Mouse (Mus musculus): ENCODE measurements around the gene Man1c1. TPM values are rescaled to one million over a fixed set of nuclear protein-coding genes. Genes with fewer than 3 reads are reported as not detected.

Gene Man1c1
- polyA plus RNA-seq, 1 experiment from 2014 or later = 4.5 TPM

DNA sequence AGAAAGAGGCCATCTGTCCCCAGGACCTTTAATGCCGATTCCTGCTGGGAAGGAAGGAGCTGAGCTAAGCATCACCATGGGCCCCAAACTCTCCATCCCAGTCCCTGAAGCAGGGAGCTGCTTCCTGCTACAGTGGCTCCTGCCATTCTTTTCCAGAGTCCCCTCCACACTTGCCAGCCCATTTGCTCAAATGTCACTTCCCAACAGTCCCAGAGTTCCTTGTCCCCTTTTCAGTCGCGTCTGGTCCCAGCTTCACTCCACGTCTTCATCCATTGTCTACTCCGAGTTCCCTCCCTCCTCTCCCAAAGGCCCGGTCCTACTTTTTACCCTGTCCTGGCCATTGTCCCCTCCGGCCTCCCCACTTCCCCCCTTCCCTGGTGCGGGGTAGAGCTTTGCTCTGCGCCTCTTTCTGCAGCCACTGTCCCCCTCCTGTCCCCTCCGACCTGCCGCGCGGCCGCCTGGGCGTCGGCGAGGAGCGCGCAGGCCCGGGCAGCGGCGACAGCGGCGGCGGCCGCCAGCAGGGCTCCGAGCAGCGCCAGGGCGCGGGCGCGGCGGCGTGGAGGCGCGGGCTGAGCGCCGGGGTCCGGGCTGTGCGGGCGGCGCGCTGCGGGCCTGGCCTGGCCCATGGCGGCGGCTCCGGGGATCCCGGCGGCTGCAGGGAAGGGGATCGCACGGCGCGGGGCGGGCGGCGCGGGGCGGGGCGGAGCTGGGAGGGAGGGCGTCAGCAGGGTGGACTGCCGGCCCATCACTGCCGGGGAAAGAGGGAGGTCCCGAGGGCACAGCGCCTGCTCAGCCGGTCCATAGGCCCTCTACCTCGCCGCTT is 152.4 kb downstream of the Man1c1 start, which contains the start of gene Selenon:
Gene Selenon (minus strand): TSS at position 673 of the 823 bp plus-strand sequence.
- Histone ChIP-seq H3K9ac (peak within 1 kb of the TSS; percentile 91), H3K4me1 (peaks cover 14% of the 10 kb centered on the region), H3K27ac (peak within 1 kb of the TSS; percentile 85), H3K4me2 (replicated peaks) (peak within 1 kb of the TSS; percentile 63), H3K4me3 (peak within 1 kb of the TSS; percentile 76), H3K36me3 (peaks cover 33% of the 10 kb centered on the region), H3K9me3 (peaks cover 8% of the 10 kb centered on the region; the same call in 1 of the 2 replicates), H3K27me3 (no peaks in the 10 kb centered on the region)
- peak; percentile 61; the same call in 1 of the 2 replicates for ATAC-seq (ENCODE audit: insufficient number of reproducible peaks, insufficient read depth, low FRiP score, low TSS enrichment)
- under 1% methylated on average over 46 of the region's 67 CpGs for WGBS

DNA sequence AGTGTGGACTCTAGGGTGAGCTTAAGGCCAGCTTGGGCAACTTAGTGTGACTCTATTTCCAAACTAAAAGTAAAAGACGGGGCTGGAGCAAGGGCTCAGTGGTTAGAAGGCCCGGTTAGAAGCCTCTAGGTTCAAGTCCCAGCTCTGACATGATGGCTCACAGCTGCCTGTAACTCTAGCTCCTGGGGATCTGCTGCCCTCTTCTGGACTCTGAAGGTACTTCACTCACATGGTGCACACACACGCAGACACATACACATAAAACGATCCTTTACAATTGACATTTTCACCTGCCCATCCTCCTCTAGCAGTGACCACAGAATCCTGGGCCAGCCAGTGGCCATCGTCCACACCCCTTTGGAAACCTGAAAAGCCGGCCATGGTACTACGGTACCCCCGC is 154.2 kb downstream of the Man1c1 start:
- H3K36me3 ChIP-seq = peaks cover 51% of the 10 kb centered on the region

DNA sequence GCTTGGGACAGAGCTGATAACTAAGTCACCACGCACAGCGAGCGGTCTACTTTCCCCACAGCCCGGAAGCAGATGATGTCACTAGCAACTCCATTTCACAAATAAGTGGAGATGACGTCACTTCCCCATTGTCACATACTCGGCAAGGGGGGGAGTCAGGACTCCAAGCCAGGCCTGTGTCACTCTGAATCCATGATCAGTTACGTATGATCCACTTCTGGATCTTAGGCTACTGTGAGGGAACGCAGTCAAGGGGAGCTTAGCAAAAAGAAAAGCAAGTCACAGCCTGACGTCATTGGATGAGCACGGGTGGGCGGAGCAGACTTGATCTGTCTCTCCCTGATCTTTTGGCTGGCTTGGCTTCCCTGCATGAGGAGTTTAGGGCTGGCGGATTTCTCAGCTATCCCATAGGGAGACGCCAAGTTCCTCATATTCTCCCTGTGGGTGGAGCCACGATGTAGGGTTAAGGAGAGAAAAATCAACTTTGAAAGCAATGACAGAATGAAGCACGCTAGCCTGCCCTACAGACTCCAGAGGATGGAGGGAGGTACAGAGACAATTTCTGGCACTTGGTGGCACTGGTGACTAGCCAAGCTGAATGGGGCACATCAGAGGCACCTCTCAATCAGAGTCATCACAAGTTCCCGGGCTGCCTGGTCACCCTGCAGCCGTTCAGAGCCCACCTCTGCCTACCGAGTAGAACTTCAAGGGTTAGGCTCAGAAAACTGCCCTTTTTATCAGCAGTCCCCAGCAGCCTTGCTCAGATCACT is 155.7 kb downstream of the Man1c1 start:
- Histone ChIP-seq H3K9ac (no peak overlapping the region), H3K4me1 (peaks cover 14% of the 10 kb centered on the region), H3K4me2 (replicated peaks) (no peak overlapping the region), H3K27me3 (no peaks in the 10 kb centered on the region), H3K4me3 (no peak overlapping the region), H3K9me3 (peaks cover 8% of the 10 kb centered on the region; the same call in 1 of the 2 replicates), H3K27ac (no peak overlapping the region), H3K36me3 (peaks cover 62% of the 10 kb centered on the region)
- no peak for ATAC-seq (ENCODE audit: insufficient number of reproducible peaks, insufficient read depth, low FRiP score, low TSS enrichment)
- 74% methylated on average over 18 of the region's 18 CpGs for WGBS

More for the DNA sequence above, 154.2 kb downstream of the Man1c1 start:
- WGBS = 97% methylated on average over 8 of the region's 8 CpGs
- no peak overlapping the region for H3K27ac ChIP-seq
- H3K4me1 ChIP-seq = peaks cover 14% of the 10 kb centered on the region
- H3K27me3 ChIP-seq = no peaks in the 10 kb centered on the region
- no peak overlapping the region for H3K4me2 ChIP-seq (replicated peaks)
- H3K9ac ChIP-seq = no peak overlapping the region
- H3K4me3 ChIP-seq = no peak overlapping the region
- H3K9me3 ChIP-seq = peaks cover 8% of the 10 kb centered on the region; the same call in 1 of the 2 replicates
- ATAC-seq (ENCODE audit: insufficient number of reproducible peaks, insufficient read depth, low FRiP score, low TSS enrichment) = no peak

DNA sequence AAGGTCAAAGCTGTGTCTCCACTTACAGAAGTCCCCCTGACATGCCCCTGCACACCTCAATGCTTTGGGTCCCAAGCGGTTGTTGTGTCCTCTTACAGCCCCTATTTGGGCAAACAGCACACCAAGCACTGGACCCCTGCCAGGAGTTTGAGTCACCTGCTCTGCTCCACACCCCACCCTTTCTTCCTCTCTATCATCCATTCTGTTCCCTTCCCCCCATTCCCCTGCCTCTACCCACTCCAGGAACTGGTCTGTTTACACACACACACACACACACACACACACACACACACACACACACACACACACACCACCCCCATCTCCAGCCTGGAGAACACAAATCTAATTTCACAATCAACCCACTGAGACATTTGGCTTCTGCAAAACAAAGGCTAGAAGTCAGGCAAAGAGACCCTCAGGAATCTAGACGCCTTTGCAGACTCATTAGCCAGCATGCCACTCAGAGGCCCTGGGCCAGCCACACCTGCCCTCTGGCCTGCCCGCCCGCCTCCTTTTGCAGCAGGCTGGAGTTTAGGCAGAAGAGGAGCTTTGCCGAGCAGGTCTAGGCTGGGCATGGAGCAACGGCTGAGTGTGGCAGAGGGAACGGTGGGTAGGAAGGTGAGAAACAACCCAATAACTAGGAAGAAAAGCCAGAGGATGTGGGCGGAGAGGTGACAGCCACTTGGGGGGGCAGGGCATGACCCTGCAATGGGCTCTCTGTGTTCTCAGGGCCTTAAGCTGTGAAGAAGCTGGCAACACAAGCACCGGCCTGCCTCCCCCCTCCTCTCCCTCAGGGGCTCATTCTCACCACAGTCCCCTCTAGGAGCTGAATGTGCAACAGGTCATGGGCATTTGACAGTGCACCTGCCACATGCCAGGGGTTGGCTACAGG is 157.0 kb downstream of the Man1c1 start:
- H3K9me3 ChIP-seq = peaks cover 8% of the 10 kb centered on the region; the same call in 1 of the 2 replicates
- ATAC-seq (ENCODE audit: insufficient number of reproducible peaks, insufficient read depth, low FRiP score, low TSS enrichment) = no peak
- H3K27ac ChIP-seq = no peak overlapping the region
- peaks cover 73% of the 10 kb centered on the region for H3K36me3 ChIP-seq
- no peaks in the 10 kb centered on the region for H3K27me3 ChIP-seq
- H3K4me1 ChIP-seq = peaks cover 9% of the 10 kb centered on the region; the same call in 1 of the 2 replicates
- H3K4me2 ChIP-seq (replicated peaks) = no peak overlapping the region
- no peak overlapping the region for H3K4me3 ChIP-seq
- 63% methylated on average over 9 of the region's 9 CpGs for WGBS
- H3K9ac ChIP-seq = no peak overlapping the region; the same call in 1 of the 2 replicates

DNA sequence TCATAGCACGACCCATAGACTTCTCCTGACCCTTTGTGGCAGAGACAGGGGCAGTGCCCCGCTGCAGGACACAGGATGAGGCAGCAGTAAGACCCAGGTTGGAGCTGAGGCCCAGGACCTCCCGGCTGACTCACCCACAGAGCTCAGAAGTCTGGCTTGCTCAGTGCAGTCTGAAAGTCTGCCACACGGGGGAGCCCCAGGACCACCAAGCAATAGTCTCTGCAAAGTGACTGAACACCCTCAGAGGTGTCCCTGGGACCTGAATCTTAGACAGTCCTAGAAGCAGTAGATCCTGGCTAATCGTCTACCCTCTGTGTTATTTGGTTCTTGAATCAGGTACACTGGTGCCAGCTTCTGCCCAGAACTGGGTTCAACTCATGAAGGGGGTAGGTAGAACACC is 160.8 kb downstream of the Man1c1 start:
- Histone ChIP-seq H3K4me2 (replicated peaks) (no peak overlapping the region), H3K4me3 (no peak overlapping the region), H3K27me3 (no peaks in the 10 kb centered on the region), H3K9me3 (no peaks in the 10 kb centered on the region), H3K36me3 (peaks cover 86% of the 10 kb centered on the region), H3K27ac (no peak overlapping the region), H3K4me1 (peaks cover 9% of the 10 kb centered on the region; the same call in 1 of the 2 replicates), H3K9ac (no peak overlapping the region; the same call in 1 of the 2 replicates)
- peak; percentile 9; the same call in 1 of the 2 replicates for ATAC-seq (ENCODE audit: insufficient number of reproducible peaks, insufficient read depth, low FRiP score, low TSS enrichment)
- WGBS = 5% methylated on average over 5 of the region's 5 CpGs

DNA sequence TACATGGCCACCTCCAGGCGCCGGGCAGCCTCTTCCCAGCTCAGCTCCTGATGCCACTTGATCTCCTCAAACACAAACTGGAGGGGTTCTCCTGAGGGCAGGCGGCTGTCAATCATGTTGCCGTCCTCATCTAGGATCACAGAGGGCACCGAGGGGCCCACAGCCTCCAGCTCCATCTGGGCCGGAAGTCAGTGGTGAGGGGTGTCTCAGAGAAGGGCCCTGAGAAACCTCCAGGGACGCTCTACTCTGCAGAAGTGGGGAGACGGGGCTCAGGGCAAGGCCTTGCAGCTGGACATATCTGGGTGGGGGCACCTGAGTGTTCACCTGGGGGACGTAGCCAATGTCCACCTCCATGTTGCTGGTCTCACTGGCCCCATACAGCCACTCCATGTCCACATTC is 161.4 kb downstream of the Man1c1 start:
- Histone ChIP-seq H3K4me3 (no peak overlapping the region), H3K27me3 (no peaks in the 10 kb centered on the region), H3K27ac (no peak overlapping the region), H3K9ac (no peak overlapping the region; the same call in 1 of the 2 replicates), H3K9me3 (no peaks in the 10 kb centered on the region), H3K36me3 (peaks cover 86% of the 10 kb centered on the region), H3K4me2 (replicated peaks) (no peak overlapping the region), H3K4me1 (peaks cover 8% of the 10 kb centered on the region; the same call in 1 of the 2 replicates)
- ATAC-seq (ENCODE audit: insufficient number of reproducible peaks, insufficient read depth, low FRiP score, low TSS enrichment) = no peak
- WGBS = 93% methylated on average over 9 of the region's 9 CpGs

DNA sequence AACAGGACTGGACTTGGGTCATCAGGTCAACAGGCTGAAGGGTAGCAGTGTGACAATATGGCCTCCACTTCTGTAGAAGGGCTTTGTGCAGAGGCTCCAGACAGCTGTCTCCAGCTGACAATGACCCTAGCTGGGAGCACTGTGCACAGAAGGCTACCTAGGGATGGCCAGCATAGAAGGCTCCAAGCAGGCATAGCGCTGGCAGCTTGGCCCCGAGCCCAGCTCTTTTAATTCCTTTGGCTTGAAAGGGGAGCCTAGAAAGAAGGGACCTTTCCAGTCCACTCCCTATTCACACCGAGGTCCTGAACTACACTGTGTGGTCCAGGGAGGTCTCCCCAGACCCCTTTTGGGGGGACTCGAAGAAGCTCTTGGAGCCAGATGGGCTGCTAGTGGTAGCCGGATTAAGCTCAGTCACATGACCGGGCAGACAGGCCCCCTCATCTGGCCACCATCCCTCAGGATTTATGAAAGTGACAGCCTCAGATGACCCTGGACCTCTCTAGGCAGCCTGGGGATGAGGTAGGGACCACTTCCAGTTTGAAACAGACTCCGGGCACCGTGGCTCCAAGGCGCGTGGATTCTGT is 165.0 kb downstream of the Man1c1 start:
- H3K27ac ChIP-seq = no peak overlapping the region
- 90% methylated on average over 10 of the region's 10 CpGs for WGBS
- peaks cover 52% of the 10 kb centered on the region for H3K36me3 ChIP-seq
- no peak overlapping the region for H3K4me3 ChIP-seq
- H3K4me2 ChIP-seq (replicated peaks) = no peak overlapping the region
- H3K4me1 ChIP-seq = peaks cover 8% of the 10 kb centered on the region
- H3K9ac ChIP-seq = no peak overlapping the region
- no peaks in the 10 kb centered on the region for H3K27me3 ChIP-seq
- ATAC-seq (ENCODE audit: insufficient number of reproducible peaks, insufficient read depth, low FRiP score, low TSS enrichment) = no peak
- H3K9me3 ChIP-seq = no peaks in the 10 kb centered on the region

DNA sequence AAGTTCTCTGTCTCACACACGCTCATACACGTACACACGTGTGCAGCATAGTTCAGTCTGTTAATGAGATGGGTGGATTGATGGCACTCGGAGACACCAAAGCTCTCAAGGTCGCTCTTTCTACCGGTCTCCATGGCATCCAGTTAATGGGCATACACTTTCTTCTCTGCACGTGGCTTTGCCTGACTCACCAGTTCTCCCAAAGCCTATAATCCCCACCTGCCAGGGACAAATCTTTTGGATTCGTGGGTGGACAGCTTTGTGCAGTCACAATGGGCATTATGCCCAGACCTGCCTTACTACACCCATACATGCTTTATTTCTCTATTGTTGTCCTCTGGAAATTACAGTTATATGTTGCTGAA is 168.3 kb downstream of the Man1c1 start:
- peak overlapping the region; percentile 36; the same call in 1 of the 2 replicates for H3K27ac ChIP-seq
- H3K9ac ChIP-seq = peak overlapping the region; percentile 41
- peak overlapping the region; percentile 94 for H3K4me2 ChIP-seq (replicated peaks)
- peak overlapping the region; percentile 95 for H3K4me3 ChIP-seq
- H3K9me3 ChIP-seq = no peaks in the 10 kb centered on the region
- no peaks in the 10 kb centered on the region for H3K27me3 ChIP-seq
- peaks cover 16% of the 10 kb centered on the region for H3K4me1 ChIP-seq
- 0 out of 2 replicates have a peak, but pooled peaks have one; percentile 10 for ATAC-seq (ENCODE audit: insufficient number of reproducible peaks, insufficient read depth, low FRiP score, low TSS enrichment)
- 17% methylated on average over 8 of the region's 8 CpGs for WGBS
- H3K36me3 ChIP-seq = peaks cover 35% of the 10 kb centered on the region

DNA sequence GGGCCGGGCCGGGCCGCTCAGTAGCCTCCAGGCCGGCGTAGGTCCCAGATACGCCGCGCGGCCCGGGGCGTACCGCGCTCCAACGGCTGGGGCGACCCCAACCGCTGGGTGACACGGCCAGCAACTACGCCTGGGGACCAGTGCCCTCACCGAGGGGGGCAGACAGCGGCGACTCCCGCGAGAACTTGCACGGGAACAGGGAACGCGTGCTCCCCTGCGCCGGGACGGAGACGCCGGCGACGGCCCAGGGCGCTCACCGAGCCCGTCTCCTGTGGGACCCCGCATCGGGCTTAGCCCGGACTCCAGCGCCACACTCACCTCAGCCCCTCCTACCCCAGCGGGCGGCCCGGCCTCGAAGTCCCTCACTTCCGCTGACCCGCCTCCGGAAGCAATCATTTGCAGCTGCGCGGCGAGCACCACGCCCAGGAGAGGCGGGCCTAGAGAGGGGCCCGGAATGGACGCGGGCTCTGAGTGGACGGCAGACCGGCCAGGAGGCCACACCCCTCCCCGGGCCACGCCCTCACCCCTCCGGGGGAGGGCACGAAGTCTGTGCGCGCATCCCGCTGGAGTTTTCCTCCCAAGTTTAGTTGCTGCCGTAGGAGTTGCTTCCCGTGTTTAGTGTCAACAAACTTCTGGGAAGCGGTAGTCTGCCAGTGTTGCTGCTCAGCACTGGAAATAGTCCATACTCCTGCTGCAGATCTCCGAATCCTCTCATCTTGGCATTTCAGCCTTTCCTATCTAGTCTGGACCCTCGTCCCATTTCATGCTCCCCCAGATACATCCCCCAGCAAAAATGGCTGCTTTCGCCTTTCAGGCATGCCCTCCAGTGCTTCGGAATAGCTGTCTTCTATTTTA is 168.9 kb downstream of the Man1c1 start, which contains the start of gene Mtfr1l:
Gene Mtfr1l (minus strand): TSS at position 456 of the 855 bp plus-strand sequence.
- WGBS = under 1% methylated on average over 71 of the region's 71 CpGs
- peak; percentile 97 for ATAC-seq (ENCODE audit: insufficient number of reproducible peaks, insufficient read depth, low FRiP score, low TSS enrichment)
- H3K4me3 ChIP-seq = peak within 1 kb of the TSS; percentile 95

More for the DNA sequence above, 168.9 kb downstream of the Man1c1 start, which contains the start of gene Mtfr1l:
- peak within 1 kb of the TSS; percentile 91 for H3K9ac ChIP-seq
- peak within 1 kb of the TSS; percentile 88 for H3K27ac ChIP-seq
- peak within 1 kb of the TSS; percentile 94 for H3K4me2 ChIP-seq (replicated peaks)
- no peaks in the 10 kb centered on the region for H3K9me3 ChIP-seq
- H3K4me1 ChIP-seq = peaks cover 16% of the 10 kb centered on the region
- H3K36me3 ChIP-seq = peaks cover 34% of the 10 kb centered on the region
- no peaks in the 10 kb centered on the region for H3K27me3 ChIP-seq

Measured in embryonic facial prominence, embryonic 12.5 days (tissue).